Mouse (Mus musculus) spleen, adult 10 weeks (tissue): Measurements from ENCODE around the gene 1700024G13Rik. TPM values are rescaled to one million over a fixed set of nuclear protein-coding genes. Genes with fewer than 3 reads are reported as not detected.

Source experiments
- polyA plus RNA-seq: library from polyadenylated mRNA; stranded (reverse); fragments of 350-450 nt; fragmentation: Illumina TruSeq; extraction: RNeasy Lipid Tissue Mini Kit (QIAGEN cat#74804); gene quantifications from one replicate; pipeline ENCODE4 v1.2.3, GENCODE M21; 2015; ENCODE audit warnings: low replicate concordance; ENCODE audit not compliant: insufficient read depth

Gene 1700024G13Rik
- not detected for polyA plus RNA-seq

DNA sequence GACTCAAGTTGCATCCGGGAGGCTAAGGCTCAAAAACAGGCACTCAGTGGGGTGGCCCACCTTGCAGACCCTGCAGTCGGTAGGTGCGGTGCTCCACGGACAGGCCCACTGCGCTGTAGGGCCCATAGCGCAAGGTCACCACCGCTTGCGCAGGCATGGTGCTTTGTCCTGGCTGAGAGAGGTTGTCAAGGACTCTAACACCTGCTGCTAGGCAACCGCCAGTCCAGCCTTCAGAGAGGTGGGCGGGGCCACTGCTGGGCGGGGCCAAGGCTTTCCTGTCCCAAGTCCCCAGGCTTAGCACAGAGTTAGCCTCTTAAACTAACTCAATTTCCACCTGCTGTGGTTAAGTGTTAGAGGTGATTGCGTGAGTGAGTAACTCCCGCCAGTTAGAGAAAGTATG, at the start of gene 1700024G13Rik:
Gene 1700024G13Rik, minus strand, starts transcription at position 196 of the 400 bp plus-strand sequence.

Other genes starting within 250 kb of the 1700024G13Rik start
- not detected for gene Msmb, start 246.4 kb downstream of the 1700024G13Rik start, polyA plus RNA-seq
- 225 TPM for gene Ncoa4, start 228.5 kb downstream of the 1700024G13Rik start, polyA plus RNA-seq
- gene Timm23, start 186.5 kb downstream of the 1700024G13Rik start, polyA plus RNA-seq: 122 TPM
- 42.5 TPM for gene Parg, start 186.4 kb downstream of the 1700024G13Rik start, polyA plus RNA-seq
- 0.26 TPM for gene Ogdhl, start 66.4 kb downstream of the 1700024G13Rik start, polyA plus RNA-seq
- not detected for gene Slc18a3, start 76.5 kb upstream of the 1700024G13Rik start, polyA plus RNA-seq
- not detected for gene Chat, start 77.6 kb upstream of the 1700024G13Rik start, polyA plus RNA-seq
- gene Ercc6, start 125.1 kb upstream of the 1700024G13Rik start, polyA plus RNA-seq: 32.3 TPM
- not detected for gene Prrxl1, start 211.0 kb upstream of the 1700024G13Rik start, polyA plus RNA-seq